Comparison of ENCODE assay signal across 8 mouse cellular contexts in the genomic region with DNA sequence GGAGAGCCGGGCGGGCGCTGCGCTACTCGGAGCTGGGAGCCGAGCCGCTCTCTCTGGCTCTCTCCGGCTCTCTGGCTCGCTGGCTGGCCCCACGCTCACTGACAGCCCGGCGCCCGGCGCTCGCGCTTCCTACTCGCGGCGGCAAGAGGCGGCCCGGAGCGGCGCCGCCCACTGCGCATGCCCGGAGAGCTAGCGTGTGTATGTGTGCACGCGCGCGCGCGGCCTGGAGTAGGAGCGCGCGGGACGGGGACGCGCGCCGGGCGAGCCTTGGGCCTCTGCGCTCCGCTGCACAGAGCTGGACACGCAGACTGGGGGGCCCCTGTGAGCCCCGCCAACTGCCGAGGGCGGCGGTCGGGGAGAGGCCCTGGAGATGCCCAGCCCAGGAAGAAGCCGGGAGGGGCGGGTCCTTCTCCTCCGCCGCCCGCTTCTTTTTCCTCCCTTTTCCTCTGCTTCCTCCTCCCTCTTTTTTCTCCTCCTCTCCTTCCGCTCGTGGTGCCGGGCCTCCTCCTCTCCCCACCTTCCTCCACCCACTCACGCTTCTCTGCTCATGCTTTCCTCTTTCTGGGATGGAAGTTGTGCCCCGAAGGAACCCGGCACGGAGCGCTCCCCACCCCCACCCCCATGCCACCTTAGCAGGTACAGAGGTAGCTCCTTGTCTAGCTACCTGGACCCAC. TPM values are rescaled to one million over a fixed set of nuclear protein-coding genes. Genes with fewer than 3 reads are reported as not detected.
DNase-seq lines count a peak whose midpoint lies in the region; ATAC-seq and TF ChIP-seq lines count a peak whose summit lies in the region.

Gene Prkca, minus strand, starts transcription at position 140 of the 674 bp plus-strand sequence.

- H3K4me3 ChIP-seq in intestine, postnatal 0 days (ENCODE audit: low read depth, low read length) = peak within 1 kb of the TSS; percentile 92
- peak within 1 kb of the TSS; percentile 89 for H3K4me3 ChIP-seq in midbrain, embryonic 10.5 days

- TF ChIP-seq CTCF in intestine, postnatal 0 days (IDR thresholded peaks at IDR 0.05; ENCODE audit: low read depth) = no peak

- peak within 1 kb of the TSS; percentile 85 for H3K27ac ChIP-seq in intestine, postnatal 0 days (ENCODE audit: low read depth, low read length)
- H3K27ac ChIP-seq in midbrain, embryonic 10.5 days (replicated peaks) = peak within 1 kb of the TSS; percentile 89

- ATAC-seq in granulocyte monocyte progenitor cell, adult 5-6 weeks (replicated peaks; ENCODE audit: poor library complexity, severe bottlenecking) = peak; percentile 71
- ATAC-seq in intestine, postnatal 0 days = peak; percentile 95

- H3K9ac ChIP-seq in intestine, postnatal 0 days (ENCODE audit: low read depth, low read length) = peak within 1 kb of the TSS; percentile 78

- DNase-seq in adrenal gland, adult 8-10 months = peak; percentile 84
- peak; percentile 98 for DNase-seq in embryo, embryonic 11 days
- DNase-seq in left cerebral cortex, postnatal 36 days (ENCODE audit: low spot score in 2 of 2) = peak; percentile 95 to 96
- peak; percentile 92 for DNase-seq in midbrain, embryonic 10.5 days (ENCODE audit: low spot score)
- DNase-seq in right cerebral cortex, postnatal 36 days (ENCODE audit: low spot score in 2 of 2) = peak; percentile 92 to 93
- peak; percentile 91 to 92 for DNase-seq in urinary bladder, postnatal 4 days (ENCODE audit: low spot score in 2 of 2)

- WGBS in intestine, postnatal 0 days = under 1% methylated on average over 51 of the region's 63 CpGs
- under 1% methylated on average over 63 of the region's 63 CpGs for WGBS in midbrain, embryonic 10.5 days

- H3K9me3 ChIP-seq in intestine, postnatal 0 days (ENCODE audit: control insufficient read depth) = no peaks in the 10 kb centered on the region
- no peaks in the 10 kb centered on the region for H3K9me3 ChIP-seq in midbrain, embryonic 10.5 days (replicated peaks)

- H3K36me3 ChIP-seq in intestine, postnatal 0 days (ENCODE audit: control insufficient read depth, insufficient read depth) = no peaks in the 10 kb centered on the region
- no peaks in the 10 kb centered on the region for H3K36me3 ChIP-seq in midbrain, embryonic 10.5 days

- intact Hi-C loops in left cerebral cortex, postnatal 36 days (cut with DNase I) = loop anchor here (5.0 to 10.0 kb wide), 3 partner anchors 122 to 309 kb away; no protein-coding TSS in a partner anchor

- H3K4me2 ChIP-seq in intestine, postnatal 0 days (replicated peaks; ENCODE audit: low read depth) = peak within 1 kb of the TSS; percentile 94

- H3K27me3 ChIP-seq in intestine, postnatal 0 days (replicated peaks; ENCODE audit: control insufficient read depth, insufficient read depth, low read length) = no peaks in the 10 kb centered on the region
- peaks cover 60% of the 10 kb centered on the region for H3K27me3 ChIP-seq in midbrain, embryonic 10.5 days (ENCODE audit: low read depth, poor library complexity, severe bottlenecking)

- H3K4me1 ChIP-seq in intestine, postnatal 0 days (replicated peaks; ENCODE audit: control insufficient read depth, insufficient read depth, low read length) = 0 out of 2 replicates have a peak, but pooled peaks cover 2% of the 10 kb centered on the region
- peaks cover 35% of the 10 kb centered on the region for H3K4me1 ChIP-seq in midbrain, embryonic 10.5 days

RNA-seq across cellular contexts. Expression of gene Prkca, which starts in this region (rescaled TPM):
- total RNA-seq in adrenal gland, adult 8-10 months (2022) = 10 to 100 TPM in 3 of 4 experiments, 1 to 10 TPM in 1; 9.0 to 12.0 (median 10.6) TPM
- 6.1 and 9.9 TPM in 2 replicates for total RNA-seq in granulocyte monocyte progenitor cell, adult 5-6 weeks (2014; fragmentation: Nextera tagmentation)
- total RNA-seq in granulocyte monocyte progenitor cell, adult 5-6 weeks (2017) = 2.2 and 4.0 TPM in 2 replicates
- polyA plus RNA-seq in intestine, postnatal 0 days (2015; fragmentation: Nextera tagmentation; extraction: Ambion mirVana) = 14.5 and 15.0 TPM in 2 replicates
- total RNA-seq in left cerebral cortex, postnatal 36 days (2021) = 100 to 1,000 TPM; 166 to 177 TPM
- polyA plus RNA-seq in midbrain, embryonic 10.5 days (2016; fragmentation: Nextera tagmentation; extraction: Ambion mirVana) = 2.5 and 2.6 TPM in 2 replicates

Comparison
In these comparisons a context has a peak if more than half of its experiments do, and no peak if none do; other contexts are left out.
1. Peak in every context shown above with its lines: DNase-seq, ATAC-seq, H3K4me3 ChIP-seq and H3K27ac ChIP-seq.
2. RNA of gene Prkca (total RNA-seq): 166 to 177 TPM in left cerebral cortex, postnatal 36 days; 9.0 to 12.0 TPM in adrenal gland, adult 8-10 months and 2.2 to 9.9 TPM in granulocyte monocyte progenitor cell, adult 5-6 weeks; every median in the first group is over 10 times any median in the second.